Mouse (Mus musculus): ENCODE data around the gene Mycbp2.

GRCm38 (mm10) chr14:103112606-103113363 lies 233.8 kb downstream of the Mycbp2 start:
- TF ChIP-seq POLR2A (IDR thresholded peaks at IDR 0.05; ENCODE audit: borderline replicate concordance, extremely low read depth, insufficient read depth, insufficient read length, poor library complexity, severe bottlenecking) (no peak), CTCF (IDR thresholded peaks at IDR 0.05; ENCODE audit: borderline replicate concordance, extremely low read depth, insufficient read depth, insufficient read length) (no peak)

Measured in brain, embryonic 14.5 days (tissue).